Mouse (Mus musculus) testis, adult 2 months (tissue): ENCODE results near the gene Esyt3. TPM values are rescaled to one million over a fixed set of nuclear protein-coding genes. Genes with fewer than 3 reads are reported as not detected.

ENCODE experiments used
- H3K27ac ChIP-seq: fragments of 200-500 bp; 2 replicates; pipeline ENCODE4 v1.5.1; 2012; ENCODE audit warnings: low read depth, low read length; ENCODE audit not compliant: control insufficient read depth, insufficient read depth
- H3K27me3 ChIP-seq: fragments of 200-500 bp; 2 replicates; pipeline ENCODE4 v1.6.1; 2012; ENCODE audit warnings: mild to moderate bottlenecking, low read length, moderate library complexity; ENCODE audit not compliant: control insufficient read depth, insufficient read depth
- H3K36me3 ChIP-seq: fragments of 200-500 bp; 2 replicates; pipeline ENCODE4 v1.6.1; 2012; ENCODE audit warnings: mild to moderate bottlenecking, low read length; ENCODE audit not compliant: control insufficient read depth, insufficient read depth
- H3K4me1 ChIP-seq: fragments of 200-500 bp; 2 replicates; pipeline ENCODE4 v1.6.1; 2012; ENCODE audit warnings: low read length; ENCODE audit not compliant: control insufficient read depth, insufficient read depth
- H3K4me3 ChIP-seq: fragments of 200-500 bp; 2 replicates; pipeline ENCODE4 v1.5.1; 2012; ENCODE audit warnings: low read depth, mild to moderate bottlenecking, low read length, moderate library complexity, mixed read lengths; ENCODE audit not compliant: control insufficient read depth
- CTCF ChIP-seq: fragments of 200-500 bp; IDR thresholded peaks from 2 replicates; pipeline ENCODE4 v1.5.1; 2012; ENCODE audit warnings: low read depth, mild to moderate bottlenecking, inconsistent platforms, low read length, moderate library complexity; ENCODE audit not compliant: control insufficient read depth, insufficient read depth, insufficient replicate concordance
- POLR2A ChIP-seq: fragments of 200-500 bp; IDR thresholded peaks from 2 replicates; pipeline ENCODE4 v1.6.1; 2012; ENCODE audit warnings: low read depth, mild to moderate bottlenecking, inconsistent platforms, low read length, moderate library complexity; ENCODE audit not compliant: control insufficient read depth
- polyA plus RNA-seq: library from polyadenylated mRNA; depleted of rRNA; stranded (reverse); fragments of >200 nt; gene quantifications from 2 replicates; pipeline ENCODE4 v1.2.3, GENCODE M21; 2012; rRNA removed

Esyt3 gene
- 61.3 and 70.7 TPM in 2 replicates for polyA plus RNA-seq

GRCm38 (mm10) chr9:99357921-99358692, at the start of gene Esyt3:
Esyt3 (minus strand) TSS chr9:99358557.
- Histone ChIP-seq H3K27ac (no peak within 1 kb of the TSS), H3K36me3 (no peaks in the 10 kb centered on the region), H3K4me3 (peak within 1 kb of the TSS; percentile 83), H3K4me1 (peaks cover 16% of the 10 kb centered on the region), H3K27me3 (peaks cover 2% of the 10 kb centered on the region; the same call in 1 of the 2 replicates)
- TF ChIP-seq CTCF (no peak), POLR2A (peak; percentile 48)

GRCm38 (mm10) chr9:99401288-99401974, 43.1 kb upstream of the Esyt3 start:
- TF ChIP-seq CTCF, result no peak
- TF ChIP-seq POLR2A, result no peak
- no peaks in the 10 kb centered on the region for H3K27me3 ChIP-seq
- no peaks in the 10 kb centered on the region for H3K36me3 ChIP-seq
- H3K4me1 ChIP-seq, result no peaks in the 10 kb centered on the region; the same call in 1 of the 2 replicates
- no peak overlapping the region for H3K27ac ChIP-seq
- H3K4me3 ChIP-seq, result no peak overlapping the region

GRCm38 (mm10) chr9:99400781-99401180, 42.4 kb upstream of the Esyt3 start:
- Histone ChIP-seq H3K4me3 (no peak overlapping the region), H3K27me3 (no peaks in the 10 kb centered on the region), H3K27ac (no peak overlapping the region), H3K4me1 (no peaks in the 10 kb centered on the region; the same call in 1 of the 2 replicates), H3K36me3 (no peaks in the 10 kb centered on the region)
- no peak for TF ChIP-seq CTCF
- TF ChIP-seq POLR2A, result no peak

- TF ChIP-seq CTCF (no peak), POLR2A (no peak)
- H3K4me3 ChIP-seq, result peak overlapping the region; percentile 69
- H3K36me3 ChIP-seq, result no peaks in the 10 kb centered on the region
- no peak overlapping the region for H3K27ac ChIP-seq
- H3K27me3 ChIP-seq, result no peaks in the 10 kb centered on the region
- peaks cover 7% of the 10 kb centered on the region for H3K4me1 ChIP-seq
These were observed 38.9 kb upstream of the Esyt3 start for GRCm38 (mm10) chr9:99397056-99397815.

- Histone ChIP-seq H3K4me1 (peaks cover 7% of the 10 kb centered on the region), H3K27me3 (no peaks in the 10 kb centered on the region), H3K36me3 (no peaks in the 10 kb centered on the region), H3K27ac (no peak overlapping the region), H3K4me3 (peak overlapping the region; percentile 78)
- TF ChIP-seq CTCF, result no peak
- TF ChIP-seq POLR2A, result no peak
These were observed 36.0 kb upstream of the Esyt3 start for GRCm38 (mm10) chr9:99394366-99394765.

- Histone ChIP-seq H3K27me3 (no peaks in the 10 kb centered on the region), H3K4me1 (peaks cover 7% of the 10 kb centered on the region), H3K36me3 (no peaks in the 10 kb centered on the region), H3K4me3 (no peak overlapping the region), H3K27ac (no peak overlapping the region)
- no peak for TF ChIP-seq POLR2A
- TF ChIP-seq CTCF, result no peak
These were observed 34.8 kb upstream of the Esyt3 start for GRCm38 (mm10) chr9:99393146-99393545.

- H3K4me1 ChIP-seq, result peaks cover 7% of the 10 kb centered on the region
- H3K27me3 ChIP-seq, result no peaks in the 10 kb centered on the region
- no peak overlapping the region for H3K4me3 ChIP-seq
- H3K36me3 ChIP-seq, result no peaks in the 10 kb centered on the region
- TF ChIP-seq POLR2A, result no peak
- TF ChIP-seq CTCF, result no peak
- no peak overlapping the region for H3K27ac ChIP-seq
These were observed 33.2 kb upstream of the Esyt3 start for GRCm38 (mm10) chr9:99391557-99391956.
